Mouse (Mus musculus) olfactory bulb, adult 2 months (tissue): ENCODE data around the gene Klrg1. TPM values are rescaled to one million over a fixed set of nuclear protein-coding genes. Genes with fewer than 3 reads are reported as not detected.

Experiments used
- H3K27ac ChIP-seq: fragments of 200-500 bp; 2 replicates; pipeline ENCODE4 v1.5.1; 2012; ENCODE audit warnings: low read depth, low read length; ENCODE audit not compliant: insufficient read depth
- H3K4me1 ChIP-seq: fragments of 200-500 bp; 2 replicates; pipeline ENCODE4 v1.6.1; 2012; ENCODE audit warnings: low read length; ENCODE audit not compliant: control insufficient read depth, insufficient read depth
- H3K4me3 ChIP-seq: fragments of 200-500 bp; 2 replicates; pipeline ENCODE4 v1.5.1; 2012; ENCODE audit warnings: mild to moderate bottlenecking, low read depth, low read length, moderate library complexity; ENCODE audit not compliant: insufficient read depth
- CTCF ChIP-seq: fragments of 200-500 bp; IDR thresholded peaks from 2 replicates; pipeline ENCODE4 v1.5.1; 2012; ENCODE audit warnings: low read depth, mild to moderate bottlenecking, low read length, moderate library complexity; ENCODE audit not compliant: insufficient read depth
- POLR2A ChIP-seq: fragments of 200-500 bp; IDR thresholded peaks from 2 replicates; pipeline ENCODE4 v1.6.1; 2012; ENCODE audit warnings: mild to moderate bottlenecking, low read depth, low read length, moderate library complexity; ENCODE audit not compliant: insufficient read depth
- WGBS: fragments of 180-500 bp; shearing (Covaris S2); methylation state at CpG from one replicate; pipeline ENCODE4 v1.1.7; 2018; 5-methylcytosine and 5-hydroxymethylcytosine counted together
- polyA plus RNA-seq: library from polyadenylated mRNA; stranded (reverse); fragments of >200 nt; gene quantifications from 2 replicates; pipeline ENCODE4 v1.2.4, GENCODE M21; 2012; ENCODE audit warnings: low replicate concordance; ENCODE audit not compliant: missing spikeins, insufficient read depth, insufficient read length

Gene Klrg1
- not detected in 2 replicates for polyA plus RNA-seq

DNA sequence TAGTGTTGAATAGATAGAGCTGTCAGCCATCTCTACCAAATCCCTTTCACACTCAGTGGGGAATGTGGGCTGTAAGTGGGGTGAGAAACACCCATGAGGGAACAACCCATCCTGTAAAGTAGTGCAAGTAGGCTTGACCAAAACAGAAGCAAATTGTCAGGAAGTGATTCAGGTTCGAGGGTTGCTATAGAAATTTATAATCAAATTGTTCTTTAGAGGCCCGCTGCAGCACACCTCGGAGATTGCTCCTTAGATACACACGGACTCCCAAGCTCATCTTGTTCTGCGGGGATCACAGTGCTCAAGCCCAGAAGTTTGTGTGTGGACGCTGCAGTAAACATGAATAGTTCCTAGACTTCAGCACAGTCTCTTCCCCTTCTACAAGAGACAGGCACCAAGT lies at the start of gene Klrg1:
Gene Klrg1 (minus strand): TSS at position 101 of the 400 bp plus-strand sequence.
- 87% methylated on average over 6 of the region's 6 CpGs for WGBS
- TF ChIP-seq CTCF (no peak), POLR2A (no peak)
- Histone ChIP-seq H3K4me3 (no peak within 1 kb of the TSS), H3K4me1 (no peaks in the 10 kb centered on the region), H3K27ac (no peak within 1 kb of the TSS)

DNA sequence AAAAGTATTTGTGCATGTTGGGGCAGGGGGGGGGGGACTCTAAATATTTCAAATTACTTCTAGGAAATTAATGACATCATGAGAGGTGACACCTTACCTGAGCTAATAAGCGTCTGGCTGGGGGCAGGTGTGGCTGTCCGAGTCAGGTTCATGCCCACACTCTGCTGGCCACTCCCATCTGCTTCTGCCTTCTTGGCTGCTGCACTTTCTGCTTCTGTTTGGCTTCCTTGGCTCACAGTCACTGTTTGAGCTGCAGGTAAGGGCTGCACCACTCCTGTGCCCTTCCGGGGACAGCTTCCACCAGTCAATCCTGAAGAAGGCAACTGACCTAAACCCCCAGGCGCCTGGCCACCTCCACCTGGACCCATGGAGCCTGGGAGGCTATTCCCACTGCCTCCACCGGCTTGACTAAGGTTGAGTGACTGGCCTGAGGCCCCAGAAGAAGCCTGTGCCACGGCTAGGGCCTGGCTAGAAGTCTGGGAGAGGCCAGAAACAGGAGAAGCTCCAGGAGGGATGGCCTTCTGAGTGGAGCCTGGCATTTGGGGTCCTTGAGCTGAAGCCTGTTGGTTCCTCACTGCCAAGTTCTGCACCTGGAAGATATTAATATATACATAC lies 42.8 kb upstream of the Klrg1 start:
- WGBS: 93% methylated on average over 6 of the region's 6 CpGs

DNA sequence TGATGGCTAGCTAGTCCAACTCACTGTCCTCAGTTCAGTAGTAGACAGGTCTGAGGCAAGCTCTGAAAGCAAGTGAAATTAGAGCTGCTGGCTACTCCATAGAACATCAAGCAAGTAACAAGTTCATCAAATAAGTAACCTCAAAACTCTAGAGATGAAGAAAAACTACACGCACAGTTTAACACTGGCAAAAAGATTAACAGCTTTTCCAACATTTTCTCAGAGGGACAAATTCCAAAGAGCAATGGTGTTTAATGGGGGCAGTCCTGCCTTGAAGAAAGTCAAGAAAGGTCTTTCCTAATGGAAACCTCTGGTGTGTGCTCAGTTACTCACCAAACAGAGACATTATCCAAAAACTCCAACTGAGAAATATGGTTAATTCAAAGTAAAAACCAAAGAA lies 36.0 kb upstream of the Klrg1 start:
- H3K4me3 ChIP-seq: no peak overlapping the region
- 98% methylated on average over 1 of the region's 1 CpGs for WGBS
- no peak overlapping the region for H3K27ac ChIP-seq
- TF ChIP-seq POLR2A (no peak), CTCF (no peak)
- H3K4me1 ChIP-seq: no peaks in the 10 kb centered on the region

More for the DNA sequence above, 42.8 kb upstream of the Klrg1 start:
- TF ChIP-seq POLR2A (no peak), CTCF (no peak)
- Histone ChIP-seq H3K4me3 (no peak overlapping the region), H3K4me1 (no peaks in the 10 kb centered on the region), H3K27ac (no peak overlapping the region)

DNA sequence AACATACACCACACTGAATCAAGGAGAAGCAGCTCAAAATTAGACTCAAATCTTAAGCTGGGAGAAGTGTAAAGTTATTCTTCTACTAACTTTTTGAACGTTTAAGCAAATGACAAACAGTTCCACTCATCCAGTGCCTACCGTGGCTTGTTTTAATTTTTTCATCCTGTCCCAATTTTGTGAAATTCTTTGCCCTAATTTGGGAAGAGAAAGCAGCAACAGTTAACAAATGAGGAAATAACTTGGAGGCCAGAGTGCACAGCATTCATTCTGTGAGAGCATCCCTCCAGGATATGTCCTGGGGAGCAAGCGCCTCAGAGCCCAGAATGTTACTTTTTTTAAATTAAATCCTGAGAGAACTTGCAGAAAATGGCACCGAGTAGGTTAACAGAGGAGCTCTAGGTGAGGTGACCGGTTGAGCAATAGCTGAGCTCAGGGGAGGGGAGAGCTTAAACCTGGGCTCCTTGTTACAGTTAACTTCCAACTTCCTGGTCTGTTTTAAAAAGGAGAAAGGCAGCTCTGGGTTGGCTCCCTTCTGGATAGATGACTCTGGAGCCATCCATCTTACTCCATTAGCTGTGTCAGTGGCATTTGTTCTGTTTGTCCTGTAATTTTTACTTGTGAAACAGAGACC lies 27.6 kb upstream of the Klrg1 start:
- 67% methylated on average over 5 of the region's 5 CpGs for WGBS
- Histone ChIP-seq H3K27ac (no peak overlapping the region), H3K4me3 (no peak overlapping the region), H3K4me1 (no peaks in the 10 kb centered on the region)
- no peak for TF ChIP-seq CTCF
- no peak for TF ChIP-seq POLR2A

DNA sequence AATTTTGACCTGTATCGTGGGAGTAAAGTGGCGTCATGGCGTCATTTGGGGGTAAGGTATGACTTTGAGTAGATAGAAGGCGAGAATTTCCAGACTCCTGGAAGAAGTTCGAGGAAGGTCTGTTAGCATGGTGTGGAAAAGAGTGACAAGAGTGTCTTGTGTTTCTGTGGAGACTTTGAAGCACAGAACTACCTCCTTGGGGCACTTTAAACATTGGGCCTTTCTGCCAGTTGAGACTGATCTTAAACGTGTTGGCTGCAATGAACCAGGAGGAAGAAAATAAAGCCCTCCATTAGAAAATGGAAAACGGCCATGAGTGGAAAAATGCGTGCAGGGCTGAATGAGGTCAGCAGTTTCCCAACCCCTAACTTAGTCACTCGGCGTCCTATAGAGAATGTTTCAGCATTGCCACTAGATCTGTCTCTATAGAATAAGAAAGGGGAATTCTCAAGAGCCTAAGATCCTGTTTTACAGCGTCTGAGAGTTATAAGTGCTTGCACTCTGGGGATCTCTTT lies 26.8 kb upstream of the Klrg1 start:
- TF ChIP-seq POLR2A (no peak), CTCF (no peak)
- Histone ChIP-seq H3K27ac (no peak overlapping the region), H3K4me1 (no peaks in the 10 kb centered on the region), H3K4me3 (peak overlapping the region; percentile 82)
- 3% methylated on average over 11 of the region's 11 CpGs for WGBS

DNA sequence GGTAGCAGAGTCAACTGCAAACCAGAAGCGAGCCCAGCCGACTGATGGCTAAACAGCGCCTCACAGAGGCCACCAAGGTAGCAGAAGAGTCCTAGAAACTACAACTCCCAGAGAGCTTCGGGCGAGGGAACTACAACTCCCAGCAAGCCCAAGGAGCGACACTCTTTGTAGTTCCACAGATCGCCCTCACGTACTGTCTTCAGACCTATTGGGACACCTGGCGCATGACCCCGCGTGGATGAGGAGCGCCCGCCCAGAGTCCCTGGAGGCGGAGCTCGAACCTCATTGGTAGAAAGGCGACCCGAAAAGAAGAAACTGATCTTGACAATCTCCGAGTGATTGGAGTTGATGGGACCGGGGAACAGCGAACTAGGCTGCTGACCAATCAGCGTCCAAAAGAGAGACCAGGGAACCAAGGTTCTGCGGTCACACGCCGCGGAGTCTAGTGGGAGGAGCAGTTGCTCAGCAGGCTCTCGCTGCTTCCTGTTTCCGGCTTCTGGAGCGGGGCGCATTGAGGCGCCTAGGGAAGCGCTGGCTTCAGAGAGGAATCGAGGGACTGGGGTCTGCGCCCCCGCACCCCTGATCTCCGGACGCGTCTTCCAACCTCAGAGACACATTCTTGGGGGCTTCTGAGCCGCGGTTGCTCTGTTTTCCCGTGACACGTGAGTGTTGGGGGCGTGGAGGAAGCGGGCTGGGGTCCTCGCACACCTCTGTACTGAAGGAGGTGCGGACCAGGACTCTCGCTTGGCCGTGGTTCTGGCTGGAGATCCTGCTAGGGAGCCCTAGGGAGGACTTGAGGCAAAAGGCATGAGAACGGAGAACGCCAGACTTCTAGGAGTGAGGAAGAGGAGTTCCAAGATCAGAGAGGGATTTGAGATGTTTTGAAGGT lies 26.1 kb upstream of the Klrg1 start, which contains the start of gene M6pr:
Gene M6pr (plus strand): TSS at position 216 of the 889 bp plus-strand sequence.
- H3K27ac ChIP-seq: 0 out of 2 replicates have a peak within 1 kb of the TSS, but pooled peaks have one; percentile 43
- peak within 1 kb of the TSS; percentile 82 for H3K4me3 ChIP-seq
- peak; percentile 62 for TF ChIP-seq CTCF
- TF ChIP-seq POLR2A: peak; percentile 63; the same call in 1 of the 2 replicates
- H3K4me1 ChIP-seq: no peaks in the 10 kb centered on the region
- WGBS: under 1% methylated on average over 49 of the region's 49 CpGs

DNA sequence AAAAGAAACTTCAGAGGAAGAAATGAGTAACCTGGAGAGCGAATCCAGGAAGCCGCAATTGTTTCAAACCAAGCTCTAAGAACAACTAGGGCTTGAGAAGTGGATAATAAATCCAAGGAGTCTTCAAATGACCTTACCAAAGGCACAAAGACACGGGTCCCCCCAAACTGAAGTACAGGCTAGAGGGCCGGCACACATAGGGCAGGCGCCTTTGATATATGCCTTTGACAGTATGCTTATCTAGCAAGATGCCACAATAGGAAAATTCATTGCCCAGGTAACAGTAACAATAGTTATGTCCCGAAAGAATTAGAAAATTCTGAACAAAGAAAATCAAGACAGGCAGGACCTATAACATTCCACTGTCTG lies 25.4 kb upstream of the Klrg1 start:
- Histone ChIP-seq H3K4me1 (no peaks in the 10 kb centered on the region), H3K27ac (no peak overlapping the region), H3K4me3 (no peak overlapping the region)
- WGBS: 63% methylated on average over 6 of the region's 6 CpGs
- TF ChIP-seq POLR2A (no peak), CTCF (no peak)

DNA sequence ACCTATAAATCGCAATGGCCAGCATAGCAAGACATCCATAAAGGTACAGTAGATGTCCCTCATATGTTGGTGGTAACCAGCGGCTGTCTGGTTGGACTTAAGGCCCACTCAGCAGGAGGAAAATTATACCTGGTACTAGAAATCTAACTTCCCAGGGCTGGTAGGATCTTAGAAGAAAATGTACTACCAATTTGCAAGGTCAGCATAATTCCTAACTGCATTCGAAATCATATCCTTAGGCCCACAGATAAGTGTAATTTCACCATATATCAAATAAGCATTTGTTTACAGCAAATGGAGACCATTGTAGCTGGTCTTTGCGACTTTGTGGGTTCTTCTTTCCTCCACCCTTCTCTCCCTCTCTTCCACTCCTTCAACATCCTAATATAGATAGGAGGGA lies 24.0 kb upstream of the Klrg1 start:
- TF ChIP-seq POLR2A (no peak), CTCF (no peak)
- Histone ChIP-seq H3K4me3 (no peak overlapping the region), H3K4me1 (no peaks in the 10 kb centered on the region), H3K27ac (no peak overlapping the region)
- WGBS: 92% methylated on average over 4 of the region's 4 CpGs
